Mouse (Mus musculus) adrenal gland, postnatal 0 days (tissue): ENCODE measurements around the gene Vmn1r48. TPM values are rescaled to one million over a fixed set of nuclear protein-coding genes. Genes with fewer than 3 reads are reported as not detected.

Source experiments
- polyA plus RNA-seq: library from polyadenylated mRNA; unstranded; fragments of >200 nt; fragmentation: Nextera tagmentation; extraction: Ambion mirVana; gene quantifications from 2 replicates; pipeline ENCODE4 v1.2.1, GENCODE M21; 2015

Vmn1r48 gene
- not detected in 2 replicates for polyA plus RNA-seq

DNA sequence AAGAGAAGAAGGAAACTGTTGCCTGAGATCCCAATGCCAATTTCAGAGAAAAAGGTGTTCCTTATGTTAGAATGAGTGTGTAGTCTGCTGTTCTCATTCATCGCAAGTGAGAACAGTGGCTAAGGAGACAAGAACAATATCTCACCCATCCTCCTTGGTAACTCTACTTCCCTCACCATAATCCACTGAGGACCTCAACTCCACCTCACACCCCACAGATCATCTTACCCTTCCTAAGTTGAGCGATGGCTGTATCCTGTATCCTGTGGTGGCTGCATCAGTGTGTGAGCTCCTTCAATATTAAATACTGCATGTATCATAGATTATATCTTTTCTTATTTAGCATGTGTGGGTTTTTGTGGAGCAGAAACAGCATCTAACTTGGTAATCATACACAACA lies at the start of gene Vmn1r48:
TSS of gene Vmn1r48 (minus strand) at position 101 of the 400 bp plus-strand sequence.

DNA sequence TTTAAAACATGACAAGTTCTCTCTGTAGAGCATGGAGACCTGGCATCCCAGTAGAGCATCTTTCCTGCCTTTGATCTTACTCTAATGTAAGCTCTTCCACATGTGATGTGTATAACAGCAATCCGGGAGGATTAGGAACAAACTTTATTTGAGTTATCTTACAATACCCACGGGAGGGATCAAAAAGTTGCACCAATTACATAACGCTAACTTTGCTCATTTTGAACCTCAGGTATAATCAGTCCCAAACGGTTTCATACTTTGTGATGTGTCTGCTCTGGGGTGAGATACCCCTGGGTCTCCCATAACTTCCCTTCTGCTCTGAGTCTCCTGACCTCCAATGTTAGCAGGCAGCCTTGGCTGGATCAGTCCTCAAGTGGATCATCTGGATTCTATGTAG lies 41.8 kb upstream of the Vmn1r48 start, which contains the start of gene Vmn1r49:
TSS of gene Vmn1r49 (minus strand) at position 101 of the 400 bp plus-strand sequence.

DNA sequence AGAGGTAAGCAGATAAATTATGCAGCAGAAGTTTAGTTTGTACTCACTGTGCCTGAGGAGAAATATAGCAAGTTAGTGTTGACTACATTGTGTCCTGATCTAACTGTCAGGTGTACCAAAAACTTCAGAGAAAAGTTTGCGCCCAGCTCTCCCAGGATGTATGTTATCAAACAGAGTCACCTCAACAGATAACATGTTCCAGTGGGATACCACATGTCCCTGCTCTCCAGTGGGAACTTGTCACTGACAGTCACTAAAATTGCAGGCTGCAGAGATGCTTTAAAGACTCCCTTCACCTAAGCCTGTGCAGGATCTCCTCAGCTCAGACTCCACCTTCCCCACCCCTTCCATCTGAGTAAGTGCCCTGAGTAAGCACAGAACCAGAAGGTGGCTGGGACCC lies 20.8 kb downstream of the Vmn1r48 start, which contains the start of gene Vmn1r47:
TSS of gene Vmn1r47 (plus strand) at position 301 of the 400 bp plus-strand sequence.

Other genes starting within 250 kb of the Vmn1r48 start
- gene Vmn1r42, start 160.4 kb downstream of the Vmn1r48 start, polyA plus RNA-seq, result not detected in 2 replicates
- gene Vmn1r43, start 160.4 kb downstream of the Vmn1r48 start, polyA plus RNA-seq, result 0.01 TPM in 1 of 2 replicates, not detected in the other
- not detected in 2 replicates for gene Vmn1r44, start 153.2 kb downstream of the Vmn1r48 start, polyA plus RNA-seq
- gene Vmn1r45, start 96.2 kb downstream of the Vmn1r48 start, polyA plus RNA-seq, result not detected in 2 replicates
- gene Vmn1r46, start 67.5 kb downstream of the Vmn1r48 start, polyA plus RNA-seq, result not detected in 2 replicates
- gene Vmn1r47, start 20.7 kb downstream of the Vmn1r48 start, polyA plus RNA-seq, result not detected in 2 replicates
- gene Vmn1r49, start 41.7 kb upstream of the Vmn1r48 start, polyA plus RNA-seq, result not detected in 2 replicates
- gene Vmn1r50, start 64.6 kb upstream of the Vmn1r48 start, polyA plus RNA-seq, result not detected in 2 replicates
- 0.03 TPM in 1 of 2 replicates, not detected in the other for gene Vmn1r51, start 85.8 kb upstream of the Vmn1r48 start, polyA plus RNA-seq
- not detected in 2 replicates for gene Vmn1r52, start 138.0 kb upstream of the Vmn1r48 start, polyA plus RNA-seq
- gene V1ra8, start 166.0 kb upstream of the Vmn1r48 start, polyA plus RNA-seq, result not detected in 2 replicates
- 0.15 TPM in 1 of 2 replicates, not detected in the other for gene Vmn1r53, start 187.6 kb upstream of the Vmn1r48 start, polyA plus RNA-seq
- not detected in 2 replicates for gene Vmn1r54, start 209.5 kb upstream of the Vmn1r48 start, polyA plus RNA-seq